Mouse (Mus musculus) heart, postnatal 0 days (tissue): ENCODE results near the gene Palm2.

ENCODE experiments used
- CTCF ChIP-seq: IDR thresholded peaks from 2 replicates; pipeline ENCODE4 v1.5.1; 2016; ENCODE audit warnings: antibody characterized with exemption, control low read depth, low read depth
- EP300 ChIP-seq: IDR thresholded peaks from 2 replicates; pipeline ENCODE4 v1.6.1; 2016; ENCODE audit warnings: antibody characterized with exemption, low read depth

DNA sequence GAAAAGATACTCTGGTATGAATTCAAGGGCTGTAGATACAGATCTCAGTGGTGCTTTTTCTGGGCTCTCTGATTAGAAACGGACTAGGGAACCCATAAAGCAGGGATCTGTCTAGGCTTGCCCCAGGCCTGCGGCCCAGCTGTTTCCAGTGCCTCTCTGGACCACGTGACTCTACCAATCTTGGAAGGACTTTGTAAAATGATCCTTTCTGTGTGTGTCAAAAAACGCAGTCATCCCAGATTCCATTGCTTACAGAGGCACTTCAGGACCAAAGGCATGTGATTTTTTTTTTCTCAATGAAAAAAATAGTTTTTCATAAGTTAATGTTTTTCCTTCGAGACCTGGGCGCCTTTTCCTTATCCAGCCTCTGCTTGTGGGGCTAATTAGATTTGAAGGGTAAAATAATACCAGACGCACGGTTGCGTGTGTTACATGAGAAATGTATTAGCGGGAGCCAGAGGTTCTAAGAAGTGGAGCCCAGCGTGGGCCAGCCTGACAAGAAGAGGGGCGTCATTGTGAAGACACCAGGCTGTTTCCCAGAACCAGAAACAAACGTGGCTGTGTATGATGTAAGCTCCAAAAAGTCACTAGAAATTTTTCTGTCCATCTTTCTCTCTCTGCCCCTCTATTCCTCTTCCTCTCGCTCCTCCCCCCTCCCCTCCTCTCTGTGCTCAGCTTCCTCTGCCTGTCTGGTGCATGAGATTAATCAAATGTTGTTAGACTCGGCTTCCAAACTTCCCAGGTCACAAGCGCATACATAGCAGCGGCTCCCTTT, 177.4 kb downstream of the Palm2 start:
- no peak for TF ChIP-seq CTCF
- TF ChIP-seq EP300 = no peak
